Mouse (Mus musculus) MEL (cell line): Measurements from ENCODE around the gene Zfp871.

Source experiments
- CTCF ChIP-seq, 3 experiments: IDR thresholded peaks in 2 of 3; conservative IDR thresholded peaks in 1 of 3; 2 replicates each; pipeline ENCODE4 v1.5.1; 2011 to 2012; ENCODE audit warnings: low read length in 3 of 3, low read depth in 2 of 3, mild to moderate bottlenecking in 2 of 3, improper control_type of control experiment in 1 of 3, inconsistent platforms in 1 of 3, mixed read lengths in 1 of 3, moderate library complexity in 1 of 3; ENCODE audit not compliant: control insufficient read depth in 1 of 3, insufficient read depth in 1 of 3, poor library complexity in 1 of 3, severe bottlenecking in 1 of 3
- ELF1 ChIP-seq: IDR thresholded peaks from 2 replicates; pipeline ENCODE4 v1.6.1; 2014; ENCODE audit warnings: low read depth, mild to moderate bottlenecking, inconsistent platforms, low read length, improper control_type of control experiment, moderate library complexity
- EP300 ChIP-seq, 2 experiments: IDR thresholded peaks; 2 replicates each; pipeline ENCODE4 v1.6.1; 2011; ENCODE audit warnings: improper control_type of control experiment in 2 of 2, low read length in 2 of 2, low read depth in 1 of 2, mild to moderate bottlenecking in 1 of 2
- ETS1 ChIP-seq: IDR thresholded peaks from 2 replicates; pipeline ENCODE4 v1.6.1; 2012; ENCODE audit warnings: low read depth, mild to moderate bottlenecking, inconsistent platforms, low read length, improper control_type of control experiment, moderate library complexity
- HCFC1 ChIP-seq: IDR thresholded peaks from 2 replicates; pipeline ENCODE4 v1.6.1; 2012; ENCODE audit warnings: low read depth, mild to moderate bottlenecking, inconsistent platforms, low read length, improper control_type of control experiment, moderate library complexity
- MAFK ChIP-seq: IDR thresholded peaks from 2 replicates; pipeline ENCODE4 v1.6.1; 2011; ENCODE audit warnings: low read depth, mild to moderate bottlenecking, low read length, improper control_type of control experiment, borderline replicate concordance
- MEF2A ChIP-seq: IDR thresholded peaks from 2 replicates; pipeline ENCODE4 v1.6.1; 2014; ENCODE audit warnings: low read depth, mild to moderate bottlenecking, inconsistent platforms, low read length, improper control_type of control experiment; ENCODE audit not compliant: poor library complexity, insufficient replicate concordance, severe bottlenecking; ENCODE audit errors: extremely low read depth
- POLR2A ChIP-seq, 2 experiments: IDR thresholded peaks; 2 replicates each; pipeline ENCODE4 v1.6.1; 2011 to 2012; ENCODE audit warnings: low read length in 2 of 2, mild to moderate bottlenecking in 2 of 2, control low read depth in 1 of 2, improper control_type of control experiment in 1 of 2, low read depth in 1 of 2, moderate library complexity in 1 of 2; ENCODE audit not compliant: control insufficient read depth in 1 of 2, insufficient read depth in 1 of 2, poor library complexity in 1 of 2
- POLR2AphosphoS2 ChIP-seq: IDR thresholded peaks from 2 replicates; pipeline ENCODE4 v1.6.1; 2011; ENCODE audit warnings: low read length, improper control_type of control experiment
- POLR2AphosphoS5 ChIP-seq: IDR thresholded peaks from 2 replicates; pipeline ENCODE4 v1.6.1; 2012; ENCODE audit warnings: low read depth, borderline replicate concordance, mild to moderate bottlenecking, inconsistent platforms, low read length, moderate library complexity, mixed read lengths
- TCF12 ChIP-seq: IDR thresholded peaks from 2 replicates; pipeline ENCODE4 v1.6.1; 2014; ENCODE audit warnings: low read depth, mild to moderate bottlenecking, inconsistent platforms, low read length, improper control_type of control experiment, moderate library complexity
- ZC3H11A ChIP-seq: IDR thresholded peaks from 2 replicates; pipeline ENCODE4 v1.6.1; 2012; ENCODE audit warnings: low read depth, mild to moderate bottlenecking, inconsistent platforms, low read length, improper control_type of control experiment
- ZNF384 ChIP-seq: IDR thresholded peaks from 2 replicates; pipeline ENCODE4 v1.6.1; 2012; ENCODE audit warnings: low read depth, mild to moderate bottlenecking, inconsistent platforms, low read length, improper control_type of control experiment

DNA sequence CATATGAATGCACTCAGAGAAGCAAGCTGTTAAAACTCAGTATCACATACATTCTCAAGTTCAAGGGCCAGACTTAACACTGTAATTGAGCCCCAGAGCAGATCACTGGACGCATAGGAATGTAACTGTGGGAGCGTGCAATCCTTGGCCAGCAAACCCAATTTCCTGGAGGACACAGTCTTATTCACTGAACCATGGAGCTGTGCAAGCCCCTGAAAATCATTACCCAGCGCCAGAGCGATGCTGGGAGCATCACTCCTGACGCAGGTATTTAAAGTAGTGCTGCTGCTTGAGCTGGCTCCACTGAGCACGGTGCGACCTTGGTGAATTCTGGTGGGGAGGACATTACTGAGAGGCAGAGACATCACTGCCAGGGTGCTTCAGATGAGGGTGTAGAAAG lies 26.0 kb upstream of the Zfp871 start:
- TF ChIP-seq EP300 (IDR thresholded peaks at IDR 0.05; ENCODE audit: low read depth in 1 of 2, low read length in 2 of 2): no peak
- no peak for TF ChIP-seq TCF12
- no peak for TF ChIP-seq ZC3H11A
- TF ChIP-seq ETS1: no peak
- TF ChIP-seq POLR2A (IDR thresholded peaks at IDR 0.05; ENCODE audit: control insufficient read depth in 1 of 2, insufficient read depth in 1 of 2, low read depth in 1 of 2, low read length in 2 of 2, poor library complexity in 1 of 2): no peak
- TF ChIP-seq MAFK: no peak
- TF ChIP-seq HCFC1: no peak
- TF ChIP-seq CTCF (IDR thresholded peaks at IDR 0.05 in 2 of 3, conservative IDR thresholded peaks at IDR 0.05 in 1 of 3; ENCODE audit: control insufficient read depth in 1 of 3, insufficient read depth in 1 of 3, low read depth in 2 of 3, low read length in 3 of 3, poor library complexity in 1 of 3, severe bottlenecking in 1 of 3): no peak
- no peak for TF ChIP-seq ELF1
- TF ChIP-seq MEF2A: no peak
- TF ChIP-seq ZNF384: no peak
- no peak for TF ChIP-seq POLR2AphosphoS2
- no peak for TF ChIP-seq POLR2AphosphoS5
